Mouse (Mus musculus) heart, postnatal 0 days (tissue): ENCODE results near the gene Gnb3. TPM values are rescaled to one million over a fixed set of nuclear protein-coding genes. Genes with fewer than 3 reads are reported as not detected.

ENCODE experiments used
- ATAC-seq: fragments of 200-750 bp; cut with Nextera tagmentation; 2 replicates; pipeline ENCODE4 v1.8.0; 2017; ENCODE audit warnings: low read depth, moderate number of reproducible peaks, moderate library complexity; ENCODE audit not compliant: insufficient read depth
- DNase-seq: peaks from one replicate; pipeline ENCODE4 v3.0.0-alpha.2; 2016; ENCODE audit warnings: low spot score
- H3K27ac ChIP-seq: fragments of 300-500 bp; sonication (generic); 2 replicates; pipeline ENCODE4 v1.5.1; 2014; ENCODE audit warnings: low read depth, mild to moderate bottlenecking
- H3K27me3 ChIP-seq: fragments of 300-500 bp; sonication (generic); 2 replicates; pipeline ENCODE4 v1.6.1; 2014; ENCODE audit warnings: low read length, mixed read lengths; ENCODE audit not compliant: control insufficient read depth, insufficient read depth
- H3K36me3 ChIP-seq: fragments of 300-500 bp; sonication (generic); replicated peaks from 2 replicates; pipeline ENCODE4 v1.6.1; 2014; ENCODE audit warnings: low read length, mixed read lengths; ENCODE audit not compliant: control insufficient read depth, insufficient read depth
- H3K4me1 ChIP-seq: fragments of 300-500 bp; sonication (generic); 2 replicates; pipeline ENCODE4 v1.6.1; 2014; ENCODE audit warnings: antibody characterized with exemption; ENCODE audit not compliant: control insufficient read depth, insufficient read depth
- H3K4me2 ChIP-seq: fragments of 300-500 bp; sonication (generic); 2 replicates; pipeline ENCODE4 v1.6.1; 2014; ENCODE audit warnings: low read depth, mild to moderate bottlenecking, low read length, moderate library complexity
- H3K4me3 ChIP-seq: fragments of 300-500 bp; sonication (generic); 2 replicates; pipeline ENCODE4 v1.5.1; 2014; ENCODE audit warnings: low read depth, low read length
- H3K9ac ChIP-seq: fragments of 300-500 bp; sonication (generic); replicated peaks from 2 replicates; pipeline ENCODE4 v1.6.1; 2014; ENCODE audit warnings: low read depth, low read length, mixed read lengths
- H3K9me3 ChIP-seq: fragments of 300-500 bp; sonication (generic); replicated peaks from 2 replicates; pipeline ENCODE4 v1.6.1; 2016; ENCODE audit warnings: low read length; ENCODE audit not compliant: control insufficient read depth
- CTCF ChIP-seq: IDR thresholded peaks from 2 replicates; pipeline ENCODE4 v1.5.1; 2016; ENCODE audit warnings: antibody characterized with exemption, control low read depth, low read depth
- EP300 ChIP-seq: IDR thresholded peaks from 2 replicates; pipeline ENCODE4 v1.6.1; 2016; ENCODE audit warnings: antibody characterized with exemption, low read depth
- WGBS: fragments of 180-500 bp; shearing (Covaris S2); extraction: QIAGEN DNeasy Blood & Tissue Kit; methylation state at CpG from one replicate; pipeline ENCODE4 v1.1.7; 2014; 5-methylcytosine and 5-hydroxymethylcytosine counted together
- polyA plus RNA-seq: library from polyadenylated mRNA; unstranded; fragments of >200 nt; fragmentation: Nextera tagmentation; extraction: Ambion mirVana; gene quantifications from 2 replicates; pipeline ENCODE4 v1.2.1, GENCODE M21; 2015
- total RNA-seq: library from RNA; depleted of rRNA; stranded (reverse); fragments of >200 nt; gene quantifications from 2 replicates; pipeline ENCODE4 v1.2.3, GENCODE M21; 2014; ENCODE audit warnings: low replicate concordance

Gnb3 gene
- total and polyA plus RNA-seq, 2 experiments from 2014 or later: 3.3 to 4.2 TPM

GRCm38 (mm10) chr6:124865766-124866362 lies 25.8 kb upstream of the Gnb3 start:
- WGBS: 73% methylated on average over 18 of the region's 18 CpGs
- no peak for TF ChIP-seq EP300
- TF ChIP-seq CTCF: no peak
- H3K9me3 ChIP-seq: no peaks in the 10 kb centered on the region
- no peak overlapping the region for H3K27ac ChIP-seq
- peaks cover 13% of the 10 kb centered on the region; the same call in 1 of the 2 replicates for H3K27me3 ChIP-seq
- ATAC-seq (no peak), DNase-seq (no peak)
- H3K4me1 ChIP-seq: peaks cover 11% of the 10 kb centered on the region; the same call in 1 of the 2 replicates
- no peak overlapping the region for H3K4me2 ChIP-seq
- no peak overlapping the region for H3K9ac ChIP-seq
- no peak overlapping the region for H3K4me3 ChIP-seq
- no peaks in the 10 kb centered on the region for H3K36me3 ChIP-seq

GRCm38 (mm10) chr6:124863658-124864298 lies 23.7 kb upstream of the Gnb3 start, which contains the start of gene Gpr162:
Gene Gpr162, minus strand, starts transcription at chr6:124863983.
- TF ChIP-seq EP300: no peak
- Histone ChIP-seq H3K36me3 (no peaks in the 10 kb centered on the region), H3K9ac (peak within 1 kb of the TSS; percentile 54), H3K27me3 (peaks cover 22% of the 10 kb centered on the region), H3K4me3 (peak within 1 kb of the TSS; percentile 49), H3K4me2 (peak within 1 kb of the TSS; percentile 97), H3K4me1 (peaks cover 11% of the 10 kb centered on the region; the same call in 1 of the 2 replicates), H3K9me3 (no peaks in the 10 kb centered on the region), H3K27ac (peak within 1 kb of the TSS; percentile 61; the same call in 1 of the 2 replicates)
- 2% methylated on average over 30 of the region's 43 CpGs for WGBS
- DNase-seq: peak; percentile 58
- peak; percentile 49 for ATAC-seq

DNA sequence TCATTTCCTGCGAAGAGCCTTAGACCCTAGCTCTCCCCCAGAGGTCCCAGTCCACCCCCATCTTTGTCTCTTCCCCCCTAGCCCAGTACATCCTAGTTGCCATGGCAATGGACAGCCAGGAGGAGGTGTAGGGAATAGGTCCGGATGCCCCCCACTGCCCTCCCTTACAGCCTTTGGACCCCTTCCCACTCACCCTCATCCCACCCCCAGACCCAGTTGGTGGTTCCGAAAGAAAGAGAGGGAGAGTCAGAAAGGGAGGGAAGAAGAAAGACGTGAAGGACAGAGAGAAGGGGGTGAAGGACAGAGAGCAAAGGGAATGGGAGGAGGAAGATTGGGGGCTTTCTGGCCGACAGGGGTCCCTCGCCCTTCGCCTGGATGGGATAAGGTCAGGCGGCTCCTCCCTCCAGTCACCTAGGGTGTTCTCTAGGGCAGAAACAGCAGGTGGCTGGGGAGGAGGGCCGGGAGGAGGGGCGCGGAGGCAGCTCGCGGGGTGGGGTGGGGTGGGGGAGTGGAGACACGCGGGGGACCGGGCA lies 23.1 kb upstream of the Gnb3 start:
- no peak for DNase-seq
- Histone ChIP-seq H3K9ac (peak overlapping the region; percentile 54), H3K4me3 (peak overlapping the region; percentile 49), H3K4me1 (peaks cover 11% of the 10 kb centered on the region; the same call in 1 of the 2 replicates), H3K27ac (peak overlapping the region; percentile 61; the same call in 1 of the 2 replicates), H3K27me3 (peaks cover 28% of the 10 kb centered on the region), H3K36me3 (no peaks in the 10 kb centered on the region), H3K4me2 (peak overlapping the region; percentile 97), H3K9me3 (no peaks in the 10 kb centered on the region)
- ATAC-seq: peak; percentile 5; the same call in 1 of the 2 replicates
- WGBS: 2% methylated on average over 16 of the region's 16 CpGs
- TF ChIP-seq EP300: no peak
- no peak for TF ChIP-seq CTCF

DNA sequence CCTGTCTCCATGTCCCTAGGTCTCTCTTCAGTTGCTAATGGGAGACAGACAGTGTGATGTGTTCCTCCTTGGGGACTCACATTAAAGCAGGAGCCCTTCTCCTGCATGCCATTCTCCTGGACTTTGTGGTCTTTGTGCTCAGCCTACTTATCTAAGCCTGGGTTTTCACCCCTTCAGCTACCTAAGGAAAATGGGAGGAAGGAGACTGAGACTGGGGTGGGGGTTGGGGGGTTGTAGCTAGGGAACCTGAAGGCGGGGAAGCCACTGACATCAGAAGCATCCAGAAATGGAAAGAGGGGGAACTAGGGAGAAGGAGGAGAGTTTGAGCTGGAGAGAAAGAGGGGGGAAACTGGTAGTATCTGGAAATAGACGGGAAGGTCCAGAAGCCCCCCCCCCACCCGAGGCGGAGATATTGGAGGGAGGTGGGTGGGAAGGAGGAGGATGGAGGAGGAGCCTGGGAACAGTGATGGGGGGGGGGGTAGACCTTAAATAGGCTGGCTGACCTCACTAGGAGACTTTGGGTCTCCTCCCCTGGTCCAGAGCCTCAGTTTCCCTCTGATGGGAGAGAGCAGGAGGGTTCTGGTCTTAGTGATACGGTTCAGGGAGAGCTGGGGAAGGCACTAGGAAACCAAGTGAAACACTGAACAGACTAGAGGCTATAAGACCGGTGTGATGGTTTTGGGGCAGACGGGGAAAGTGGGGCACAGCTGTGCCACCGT lies 22.5 kb upstream of the Gnb3 start:
- no peaks in the 10 kb centered on the region for H3K9me3 ChIP-seq
- DNase-seq (no peak), ATAC-seq (no peak)
- TF ChIP-seq CTCF (no peak), EP300 (no peak)
- peak overlapping the region; percentile 97 for H3K4me2 ChIP-seq
- H3K4me3 ChIP-seq: peak overlapping the region; percentile 49
- H3K27ac ChIP-seq: no peak overlapping the region; the same call in 1 of the 2 replicates
- WGBS: 16% methylated on average over 8 of the region's 8 CpGs
- peaks cover 33% of the 10 kb centered on the region for H3K27me3 ChIP-seq
- peak overlapping the region; percentile 54; the same call in 1 of the 2 replicates for H3K9ac ChIP-seq
- H3K4me1 ChIP-seq: peaks cover 11% of the 10 kb centered on the region; the same call in 1 of the 2 replicates
- no peaks in the 10 kb centered on the region for H3K36me3 ChIP-seq

DNA sequence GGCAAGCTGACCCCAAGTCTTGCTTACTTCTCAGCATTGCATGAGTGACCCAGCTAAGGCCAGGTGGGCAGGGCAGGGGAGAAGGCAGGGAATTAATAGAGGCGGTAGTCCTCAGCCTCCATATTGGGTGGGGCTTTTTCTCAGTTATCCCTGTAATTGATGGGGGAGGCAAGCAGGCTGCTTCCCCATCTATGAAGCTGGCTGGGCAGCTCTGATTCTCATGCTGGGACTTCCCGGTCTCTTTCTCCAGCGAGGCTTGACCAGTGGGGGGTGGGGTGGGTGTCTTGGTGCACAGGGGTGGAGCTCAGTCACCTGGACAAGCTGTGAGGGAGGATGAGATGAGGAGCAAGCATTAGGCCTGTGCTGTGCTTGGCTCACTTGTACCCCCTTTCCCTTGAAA lies 21.7 kb upstream of the Gnb3 start:
- H3K27me3 ChIP-seq: peaks cover 33% of the 10 kb centered on the region
- no peak for TF ChIP-seq EP300
- no peak for TF ChIP-seq CTCF
- H3K9ac ChIP-seq: no peak overlapping the region

More for the DNA sequence above, 21.7 kb upstream of the Gnb3 start:
- H3K27ac ChIP-seq: no peak overlapping the region
- no peak overlapping the region for H3K4me3 ChIP-seq
- WGBS: 50% methylated on average over 3 of the region's 3 CpGs
- peaks cover 11% of the 10 kb centered on the region; the same call in 1 of the 2 replicates for H3K4me1 ChIP-seq
- H3K36me3 ChIP-seq: no peaks in the 10 kb centered on the region
- no peak overlapping the region; the same call in 1 of the 2 replicates for H3K4me2 ChIP-seq
- H3K9me3 ChIP-seq: no peaks in the 10 kb centered on the region
- DNase-seq (no peak), ATAC-seq (no peak)
